Mouse (Mus musculus) neutrophil, adult 65 days (primary cell): ENCODE measurements around the gene Xk. TPM values are rescaled to one million over a fixed set of nuclear protein-coding genes. Genes with fewer than 3 reads are reported as not detected.

Source experiments
- total RNA-seq: library from RNA; stranded (reverse); gene quantifications from 2 replicates; pipeline ENCODE4 v1.2.4, GENCODE M21; 2023

Xk gene
- 4.3 and 5.0 TPM in 2 replicates for total RNA-seq

GRCm38 (mm10) chrX:9272460-9273361 is at the start of gene Xk:
Gene Xk, plus strand, starts transcription at chrX:9272756.

GRCm38 (mm10) chrX:9256766-9257165 is 15.8 kb upstream of the Xk start, which contains the start of gene Gm14862:
Gene Gm14862, minus strand, starts transcription at chrX:9256899.

DNA sequence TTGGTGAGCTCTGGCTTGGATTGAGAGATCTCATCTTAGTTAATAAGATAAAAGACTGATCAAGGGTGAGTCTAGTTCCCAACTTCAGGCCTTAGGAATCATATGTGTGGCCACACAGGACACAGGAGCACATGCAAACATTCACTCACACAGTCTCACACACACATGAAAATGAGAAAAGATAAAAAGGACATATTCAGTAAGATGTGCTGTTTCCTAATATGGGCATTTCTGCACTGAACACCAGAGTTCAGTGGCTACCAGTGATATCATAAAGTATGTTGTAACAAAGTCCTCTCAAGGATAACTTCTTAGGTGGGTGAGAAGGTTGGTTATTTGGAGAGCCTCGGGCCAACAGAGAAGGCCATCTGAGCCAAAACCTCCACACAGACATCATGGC is 10.9 kb downstream of the Xk start, which contains the start of gene H2al1m:
Gene H2al1m, plus strand, starts transcription at position 301 of the 400 bp plus-strand sequence.

GRCm38 (mm10) chrX:9350327-9350726 is 77.8 kb downstream of the Xk start, which contains the start of gene H2al1k:
Gene H2al1k, plus strand, starts transcription at chrX:9350627.

Other genes with a start within 250 kb of the Xk start
- gene Fthl17e, start 239.3 kb upstream of the Xk start, total RNA-seq = not detected in 2 replicates
- not detected in 2 replicates for gene Fthl17f, start 209.7 kb upstream of the Xk start, total RNA-seq
- gene 4930402K13Rik, start 168.2 kb upstream of the Xk start, total RNA-seq = not detected in 2 replicates
- gene Lancl3, start 72.9 kb upstream of the Xk start, total RNA-seq = not detected in 2 replicates
- gene Gm14862, start 15.9 kb upstream of the Xk start, total RNA-seq = not detected in 2 replicates
- 3.0 TPM in 1 of 2 replicates, not detected in the other for gene H2al1m, start 11.0 kb downstream of the Xk start, total RNA-seq
- gene H2al1k, start 77.9 kb downstream of the Xk start, total RNA-seq = 1.2 TPM in 1 of 2 replicates, not detected in the other
- gene Cybb, start 215.0 kb downstream of the Xk start, total RNA-seq = 1,145 and 1,160 TPM in 2 replicates